Comparison of ENCODE assay signal across 8 mouse cellular contexts in genomic region chr16:42255693-42256092, GRCm38 (mm10).
DNase-seq lines count a peak whose midpoint lies in the region; ATAC-seq and TF ChIP-seq lines count a peak whose summit lies in the region.

No protein-coding gene starts in this region.

- no peak overlapping the region for H3K4me3 ChIP-seq in stomach, postnatal 0 days (ENCODE audit: low read depth, low read length)
- H3K4me3 ChIP-seq in thymus, adult 2 months (ENCODE audit: control insufficient read depth, insufficient read depth, low read length): no peak overlapping the region

- no peak for TF ChIP-seq CTCF in stomach, postnatal 0 days (IDR thresholded peaks at IDR 0.05; ENCODE audit: low read depth)
- no peak for TF ChIP-seq CTCF in thymus, adult 2 months (IDR thresholded peaks at IDR 0.05; ENCODE audit: borderline replicate concordance, control insufficient read depth, extremely low read depth, insufficient read depth, low read length, poor library complexity)

- no peak for ATAC-seq in stomach, postnatal 0 days (ENCODE audit: low FRiP score, low TSS enrichment)

- no peaks in the 10 kb centered on the region for H3K4me1 ChIP-seq in stomach, postnatal 0 days (replicated peaks; ENCODE audit: control insufficient read depth, insufficient read depth)
- H3K4me1 ChIP-seq in thymus, adult 2 months (replicated peaks; ENCODE audit: control insufficient read depth, insufficient read depth, low read length): no peaks in the 10 kb centered on the region

- no peak overlapping the region for H3K27ac ChIP-seq in stomach, postnatal 0 days (replicated peaks)
- no peak overlapping the region for H3K27ac ChIP-seq in thymus, adult 2 months (ENCODE audit: control insufficient read depth, insufficient read depth, low read length)

- no peak for TF ChIP-seq POLR2A in thymus, adult 2 months (IDR thresholded peaks at IDR 0.05; ENCODE audit: control insufficient read depth, extremely low read depth, insufficient read depth, low read length, poor library complexity)

- no peak for TF ChIP-seq EP300 in stomach, postnatal 0 days (optimal IDR thresholded peaks at IDR 0.05)

- H3K36me3 ChIP-seq in stomach, postnatal 0 days (ENCODE audit: control insufficient read depth, insufficient read depth, low read length): no peaks in the 10 kb centered on the region
- H3K36me3 ChIP-seq in thymus, adult 2 months (ENCODE audit: control insufficient read depth, insufficient read depth, low read length): no peaks in the 10 kb centered on the region

- no peaks in the 10 kb centered on the region for H3K27me3 ChIP-seq in stomach, postnatal 0 days (ENCODE audit: control insufficient read depth, insufficient read depth, low read length)
- H3K27me3 ChIP-seq in thymus, adult 2 months (ENCODE audit: control insufficient read depth, insufficient read depth, low read length): no peaks in the 10 kb centered on the region

- intact Hi-C loops in left cerebral cortex, postnatal 4 days (cut with DNase I): no loop called here

- H3K9ac ChIP-seq in stomach, postnatal 0 days (ENCODE audit: low read length): no peak overlapping the region

- no peaks in the 10 kb centered on the region for H3K9me3 ChIP-seq in stomach, postnatal 0 days (ENCODE audit: control insufficient read depth, low read length)

- 62% methylated on average over 11 of the region's 11 CpGs for WGBS in stomach, postnatal 0 days
- WGBS in thymus, adult 2 months: 93% methylated on average over 11 of the region's 11 CpGs

- peak; percentile 17 for DNase-seq in embryo, embryonic 11 days
- no peak for DNase-seq in embryo, embryonic 9.5 days (ENCODE audit: extremely low spot score)
- peak; percentile 54 for DNase-seq in brain, embryonic 18.5 days (ENCODE audit: low read depth, low spot score)
- DNase-seq in frontal cortex, postnatal 36 days (ENCODE audit: low spot score in 2 of 2): peak; percentile 62 to 75
- peak; percentile 94 for DNase-seq in left cerebral cortex, postnatal 4 days
- peak; percentile 18 for DNase-seq in stomach, postnatal 0 days (ENCODE audit: low spot score)
- no peak for DNase-seq in thymus, adult 2 months
- no peak for DNase-seq in adrenal gland, postnatal 36 days

- no peak overlapping the region for H3K4me2 ChIP-seq in stomach, postnatal 0 days (replicated peaks; ENCODE audit: low read depth)

Comparison
In these comparisons a context has a peak if more than half of its experiments do, and no peak if none do; other contexts are left out.
1. DNase-seq: peak in embryo, embryonic 11 days (single experiment), brain, embryonic 18.5 days (single experiment), frontal cortex, postnatal 36 days (2 of 2), left cerebral cortex, postnatal 4 days (single experiment) and stomach, postnatal 0 days (single experiment); none in embryo, embryonic 9.5 days (single experiment), thymus, adult 2 months (single experiment) and adrenal gland, postnatal 36 days (0 of 2).